Mouse (Mus musculus) WW6 (cell line): ENCODE measurements at regions not wholly inside any gene's neighbourhood (a gene's known extent, or its start where the extent isn't known, plus 50 kb on each side); places are given as distances from the start of the nearest gene placed in this dataset.

ENCODE experiments used
- DNase-seq: peaks from one replicate; pipeline ENCODE4 v3.0.0-alpha.2; 2013; ENCODE audit warnings: low read depth, low spot score

DNA sequence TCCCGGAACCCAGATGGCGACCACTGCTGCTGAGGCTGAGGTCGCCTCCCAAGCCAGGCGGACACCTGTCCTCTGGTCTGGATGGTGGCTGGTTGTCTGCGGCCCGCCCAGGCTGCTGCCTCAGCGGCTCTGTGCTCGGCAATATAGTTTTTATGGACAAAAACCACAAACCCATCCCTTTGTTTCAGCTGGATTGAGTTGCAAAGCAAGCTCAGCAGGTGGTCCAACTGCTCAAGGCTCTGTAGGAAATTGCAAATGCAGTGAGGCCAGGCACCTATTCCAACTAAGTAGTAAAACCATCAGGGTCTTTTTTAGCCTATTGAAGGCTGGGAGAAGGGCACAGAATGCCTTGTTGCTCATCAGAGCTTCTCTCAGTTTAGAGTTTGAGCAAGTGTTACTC is 1613.3 kb upstream of the Zeb2 start:
- DNase-seq, result peak; percentile 64
